Mouse (Mus musculus): ENCODE results near the gene Faiml.

DNA sequence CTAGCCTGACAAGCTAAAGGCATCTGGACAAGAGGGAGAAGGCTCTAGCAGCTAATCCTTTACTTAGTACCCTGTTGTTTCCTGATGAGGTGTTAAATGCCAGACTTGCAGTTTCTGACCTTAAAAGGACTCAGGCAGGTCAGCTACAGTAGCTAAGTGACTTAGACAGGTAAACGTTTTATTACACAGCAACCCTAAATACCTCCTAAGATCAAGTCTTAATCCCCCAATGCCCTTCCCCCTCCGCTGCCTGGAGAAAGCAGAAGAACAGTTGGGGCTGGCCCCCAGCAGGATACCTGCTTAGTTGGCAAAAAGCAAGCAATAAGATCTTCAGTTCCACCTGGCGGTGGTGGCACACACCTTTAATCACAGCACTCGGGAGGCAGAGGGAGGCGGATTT lies 21.9 kb upstream of the Faiml start:
- TF ChIP-seq CTCF (IDR thresholded peaks at IDR 0.05) (no peak), POLR2A (IDR thresholded peaks at IDR 0.05; ENCODE audit: insufficient read depth, low read depth, low read length) (no peak), EP300 (IDR thresholded peaks at IDR 0.05; ENCODE audit: insufficient read depth, low read depth, low read length) (no peak)
